Mouse (Mus musculus) liver, embryonic 16.5 days (tissue): Measurements from ENCODE around the gene Med24. TPM values are rescaled to one million over a fixed set of nuclear protein-coding genes. Genes with fewer than 3 reads are reported as not detected.
"Not testable (repeated sequence)": the region's sequence is repeated elsewhere in the genome, so short reads cannot be mapped to it uniquely, and the experiment has no call there.

Source experiments
- ATAC-seq: fragments of 200-750 bp; cut with Nextera tagmentation; 2 replicates; pipeline ENCODE4 v1.8.0; 2017; ENCODE audit warnings: low read depth, mild to moderate bottlenecking, moderate number of reproducible peaks, moderate library complexity
- H3K27ac ChIP-seq: fragments of 300-500 bp; sonication (generic); 2 replicates; pipeline ENCODE4 v1.5.1; 2014; ENCODE audit warnings: mild to moderate bottlenecking, low read length
- H3K27me3 ChIP-seq: fragments of 300-500 bp; sonication (generic); 2 replicates; pipeline ENCODE4 v1.6.1; 2014; ENCODE audit warnings: low read depth, low read length, mixed read lengths; ENCODE audit not compliant: control insufficient read depth, insufficient read depth
- H3K36me3 ChIP-seq: fragments of 300-500 bp; sonication (generic); 2 replicates; pipeline ENCODE4 v1.6.1; 2014; ENCODE audit warnings: mild to moderate bottlenecking; ENCODE audit not compliant: control insufficient read depth, insufficient read depth
- H3K4me1 ChIP-seq: fragments of 300-500 bp; sonication (generic); 2 replicates; pipeline ENCODE4 v1.6.1; 2014; ENCODE audit warnings: low read depth, low read length, mixed read lengths; ENCODE audit not compliant: control insufficient read depth
- H3K4me2 ChIP-seq: fragments of 300-500 bp; sonication (generic); 2 replicates; pipeline ENCODE4 v1.6.1; 2014; ENCODE audit warnings: low read depth, low read length, mixed read lengths
- H3K4me3 ChIP-seq: fragments of 300-500 bp; sonication (generic); 2 replicates; pipeline ENCODE4 v1.5.1; 2014; ENCODE audit warnings: low read depth, mild to moderate bottlenecking, low read length
- H3K9ac ChIP-seq: fragments of 300-500 bp; sonication (generic); 2 replicates; pipeline ENCODE4 v1.6.1; 2014; ENCODE audit warnings: low read depth, low read length
- H3K9me3 ChIP-seq: fragments of 300-500 bp; sonication (generic); replicated peaks from 2 replicates; pipeline ENCODE4 v1.6.1; 2016; ENCODE audit warnings: low read length; ENCODE audit not compliant: control insufficient read depth
- WGBS: fragments of 180-500 bp; shearing (Covaris S2); extraction: QIAGEN DNeasy Blood & Tissue Kit; methylation state at CpG from one replicate; pipeline ENCODE4 v1.1.7; 2014; ENCODE audit not compliant: insufficient replicate concordance; 5-methylcytosine and 5-hydroxymethylcytosine counted together
- polyA plus RNA-seq: library from polyadenylated mRNA; unstranded; fragments of >200 nt; fragmentation: Nextera tagmentation; extraction: Ambion mirVana; gene quantifications from 2 replicates; pipeline ENCODE4 v1.2.1, GENCODE M21; 2015

Med24 gene
- polyA plus RNA-seq, 1 experiment from 2014 or later: 23.8 TPM

GRCm38 (mm10) chr11:98668984-98669383 lies 60.3 kb downstream of the Med24 start:
- no peak overlapping the region for H3K27ac ChIP-seq
- H3K4me2 ChIP-seq: no peak overlapping the region
- peaks cover 11% of the 10 kb centered on the region for H3K27me3 ChIP-seq
- no peaks in the 10 kb centered on the region for H3K9me3 ChIP-seq
- H3K9ac ChIP-seq: no peak overlapping the region
- H3K4me1 ChIP-seq: peaks cover 15% of the 10 kb centered on the region
- H3K4me3 ChIP-seq: no peak overlapping the region
- ATAC-seq: no peak
- WGBS: 31% methylated on average over 2 of the region's 2 CpGs
- no peaks in the 10 kb centered on the region for H3K36me3 ChIP-seq

DNA sequence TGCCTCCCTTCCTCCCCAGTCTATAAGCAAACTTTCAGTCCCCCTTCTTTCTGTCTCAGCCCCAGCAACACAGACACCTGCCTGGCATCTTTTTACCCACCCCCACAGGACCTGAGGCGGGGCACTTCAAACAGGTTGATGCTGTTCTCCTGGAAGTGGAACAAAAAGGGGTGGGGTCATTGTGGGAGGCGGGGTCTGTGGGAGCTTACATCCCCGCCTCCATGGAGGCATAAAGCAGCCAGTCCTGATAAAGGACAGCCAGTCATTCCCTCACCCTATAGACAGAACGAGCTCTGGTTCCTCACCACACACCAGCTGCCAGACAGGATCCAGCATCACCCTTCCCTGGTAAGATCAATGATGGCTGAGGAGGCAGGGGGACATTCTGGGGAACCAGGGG lies 65.1 kb downstream of the Med24 start, which contains the start of gene Gsdma:
TSS of gene Gsdma (plus strand) at position 261 of the 400 bp plus-strand sequence.
- Histone ChIP-seq H3K9me3 (no peaks in the 10 kb centered on the region), H3K4me3 (no peak within 1 kb of the TSS), H3K36me3 (no peaks in the 10 kb centered on the region), H3K4me1 (no peaks in the 10 kb centered on the region), H3K9ac (no peak within 1 kb of the TSS), H3K4me2 (no peak within 1 kb of the TSS), H3K27ac (no peak within 1 kb of the TSS), H3K27me3 (peaks cover 11% of the 10 kb centered on the region)
- WGBS: 17% methylated on average over 4 of the region's 4 CpGs
- no peak for ATAC-seq

GRCm38 (mm10) chr11:98660517-98660916 lies 68.7 kb downstream of the Med24 start:
- no peak overlapping the region for H3K4me3 ChIP-seq

DNA sequence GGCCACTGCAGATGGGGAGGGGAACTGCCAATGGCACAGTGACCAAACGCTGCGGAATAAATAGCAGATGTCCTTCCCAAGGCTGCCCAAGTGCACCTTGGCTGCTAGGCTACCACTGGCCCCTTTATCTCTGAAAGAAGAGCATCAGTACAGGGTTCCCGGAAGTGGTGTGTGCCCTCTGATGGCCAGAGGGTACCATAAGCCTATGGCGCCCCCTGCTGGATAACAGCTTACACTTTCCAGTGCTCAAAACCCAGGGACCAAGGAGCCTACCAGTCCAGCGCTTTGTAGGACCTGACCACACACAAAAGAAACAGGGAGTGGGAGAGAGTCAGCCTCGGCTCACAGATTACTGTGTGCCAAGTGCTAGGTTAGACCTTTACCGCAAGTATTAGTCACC lies 74.2 kb downstream of the Med24 start:
- not testable (repeated sequence) for H3K9me3 ChIP-seq, H3K4me2 ChIP-seq, H3K27me3 ChIP-seq, H3K36me3 ChIP-seq, ATAC-seq, H3K9ac ChIP-seq, H3K27ac ChIP-seq, H3K4me1 ChIP-seq, H3K4me3 ChIP-seq
- 8% methylated on average over 7 of the region's 7 CpGs for WGBS

More at GRCm38 (mm10) chr11:98660517-98660916, 68.7 kb downstream of the Med24 start:
- H3K27me3 ChIP-seq: no peaks in the 10 kb centered on the region
- no peaks in the 10 kb centered on the region for H3K36me3 ChIP-seq
- ATAC-seq: no peak
- H3K4me1 ChIP-seq: no peaks in the 10 kb centered on the region
- no peaks in the 10 kb centered on the region for H3K9me3 ChIP-seq
- no peak overlapping the region for H3K27ac ChIP-seq
- 7% methylated on average over 6 of the region's 6 CpGs for WGBS
- H3K9ac ChIP-seq: no peak overlapping the region
- no peak overlapping the region for H3K4me2 ChIP-seq

Other genes with a start within 250 kb of the Med24 start
- 0.19 and 0.20 TPM in 2 replicates for gene Ikzf3, start 183.4 kb downstream of the Med24 start, polyA plus RNA-seq
- gene Zpbp2, start 178.3 kb downstream of the Med24 start, polyA plus RNA-seq: 0.60 and 0.85 TPM in 2 replicates
- gene Ormdl3, start 142.1 kb downstream of the Med24 start, polyA plus RNA-seq: 36.6 and 38.4 TPM in 2 replicates
- gene Lrrc3c, start 131.1 kb downstream of the Med24 start, polyA plus RNA-seq: not detected in 2 replicates
- 0.12 and 0.47 TPM in 2 replicates for gene Gm12355, start 103.8 kb downstream of the Med24 start, polyA plus RNA-seq
- not detected in 2 replicates for gene Gsdma3, start 103.1 kb downstream of the Med24 start, polyA plus RNA-seq
- not detected in 2 replicates for gene Gsdma2, start 82.7 kb downstream of the Med24 start, polyA plus RNA-seq
- gene Gsdma, start 65.1 kb downstream of the Med24 start, polyA plus RNA-seq: 0.04 TPM in 1 of 2 replicates, not detected in the other
- gene Psmd3, start 46.9 kb downstream of the Med24 start, polyA plus RNA-seq: 86.4 and 86.5 TPM in 2 replicates
- not detected in 2 replicates for gene Csf3, start 28.2 kb downstream of the Med24 start, polyA plus RNA-seq
- 6.5 and 7.7 TPM in 2 replicates for gene Thra, start 11.2 kb upstream of the Med24 start, polyA plus RNA-seq
- gene Nr1d1, start 45.9 kb upstream of the Med24 start, polyA plus RNA-seq: 0.65 and 0.66 TPM in 2 replicates
- 4.9 and 5.3 TPM in 2 replicates for gene Msl1, start 66.1 kb upstream of the Med24 start, polyA plus RNA-seq
- gene Casc3, start 75.5 kb upstream of the Med24 start, polyA plus RNA-seq: 11.6 and 13.6 TPM in 2 replicates
- 0.06 and 0.18 TPM in 2 replicates for gene Rapgefl1, start 107.3 kb upstream of the Med24 start, polyA plus RNA-seq
- gene Wipf2, start 134.2 kb upstream of the Med24 start, polyA plus RNA-seq: 1.2 and 1.6 TPM in 2 replicates
- gene Cdc6, start 178.4 kb upstream of the Med24 start, polyA plus RNA-seq: 52.7 and 57.3 TPM in 2 replicates
- gene Rara, start 198.4 kb upstream of the Med24 start, polyA plus RNA-seq: 4.2 and 5.4 TPM in 2 replicates